Mouse (Mus musculus) embryo, embryonic 9.5 days (tissue): ENCODE measurements around the gene Tnfsf14.

Experiments used
- DNase-seq: peaks from one replicate; pipeline ENCODE4 v3.0.0-alpha.2; 2017; ENCODE audit errors: extremely low spot score

The Tnfsf14 gene

GRCm38 (mm10) chr17:57201841-57202724, 8.1 kb upstream of the Tnfsf14 start:
- no peak for DNase-seq

- no peak for DNase-seq
Measured at GRCm38 (mm10) chr17:57198252-57198651, 4.3 kb upstream of the Tnfsf14 start.

GRCm38 (mm10) chr17:57195326-57196010, 1.5 kb upstream of the Tnfsf14 start:
- DNase-seq, result no peak

- no peak for DNase-seq
Measured at GRCm38 (mm10) chr17:57194771-57195170, 794 bp upstream of the Tnfsf14 start.

- no peak for DNase-seq
Measured at GRCm38 (mm10) chr17:57188510-57189192, 5.3 kb downstream of the Tnfsf14 start.

GRCm38 (mm10) chr17:57185641-57186040, 8.3 kb downstream of the Tnfsf14 start:
- DNase-seq, result no peak

GRCm38 (mm10) chr17:57182871-57183270, 11.1 kb downstream of the Tnfsf14 start:
- DNase-seq, result no peak

- no peak for DNase-seq
Measured at GRCm38 (mm10) chr17:57180363-57180762, 13.6 kb downstream of the Tnfsf14 start.

GRCm38 (mm10) chr17:57173351-57173750, 20.6 kb downstream of the Tnfsf14 start:
- no peak for DNase-seq

GRCm38 (mm10) chr17:57172378-57172777, 21.6 kb downstream of the Tnfsf14 start:
- no peak for DNase-seq

GRCm38 (mm10) chr17:57170616-57171260, 23.2 kb downstream of the Tnfsf14 start:
- no peak for DNase-seq

- peak; percentile 87 for DNase-seq
Measured at GRCm38 (mm10) chr17:57166800-57167791, 26.9 kb downstream of the Tnfsf14 start.

- no peak for DNase-seq
Measured at GRCm38 (mm10) chr17:57153787-57154186, 40.2 kb downstream of the Tnfsf14 start.

- no peak for DNase-seq
Measured at GRCm38 (mm10) chr17:57153006-57153405, 41.0 kb downstream of the Tnfsf14 start.

- DNase-seq, result peak; percentile 35
Measured at GRCm38 (mm10) chr17:57148994-57149803, 44.8 kb downstream of the Tnfsf14 start, which contains the start of gene Cd70. Gene Cd70, minus strand, starts transcription at chr17:57149777.

- DNase-seq, result no peak
Measured at GRCm38 (mm10) chr17:57148343-57148742, 45.6 kb downstream of the Tnfsf14 start.

- DNase-seq, result no peak
Measured at GRCm38 (mm10) chr17:57145115-57145514, 48.9 kb downstream of the Tnfsf14 start.

- DNase-seq, result no peak
Measured at GRCm38 (mm10) chr17:57143704-57144103, 50.3 kb downstream of the Tnfsf14 start.

GRCm38 (mm10) chr17:57139708-57140107, 54.3 kb downstream of the Tnfsf14 start:
- DNase-seq, result no peak
